Mouse (Mus musculus): ENCODE results near the gene Tusc2. TPM values are rescaled to one million over a fixed set of nuclear protein-coding genes. Genes with fewer than 3 reads are reported as not detected.

Gene Tusc2
- polyA plus RNA-seq, 1 experiment: 22.1 TPM

- Histone ChIP-seq H3K27ac (ENCODE audit: control insufficient read depth, insufficient read depth, low read depth, low read length, poor library complexity) (no peak overlapping the region), H3K4me1 (ENCODE audit: control insufficient read depth, insufficient read depth, low read length) (peaks cover 2% of the 10 kb centered on the region; the same call in 1 of the 2 replicates), H3K4me3 (replicated peaks; ENCODE audit: control insufficient read depth, low read depth, low read length) (no peak overlapping the region)
- WGBS: 88% methylated on average over 14 of the region's 14 CpGs
- TF ChIP-seq CTCF (IDR thresholded peaks at IDR 0.05; ENCODE audit: control insufficient read depth, insufficient read depth, low read length) (no peak), POLR2A (IDR thresholded peaks at IDR 0.05; ENCODE audit: borderline replicate concordance, control insufficient read depth, low read depth, low read length) (no peak)
Measured at GRCm38 (mm10) chr9:107599842-107600241, 36.8 kb downstream of the Tusc2 start.

GRCm38 (mm10) chr9:107600745-107601144 is 37.7 kb downstream of the Tusc2 start:
- Histone ChIP-seq H3K4me3 (replicated peaks; ENCODE audit: control insufficient read depth, low read depth, low read length) (no peak overlapping the region), H3K4me1 (ENCODE audit: control insufficient read depth, insufficient read depth, low read length) (peaks cover 2% of the 10 kb centered on the region; the same call in 1 of the 2 replicates), H3K27ac (ENCODE audit: control insufficient read depth, insufficient read depth, low read depth, low read length, poor library complexity) (no peak overlapping the region)
- 65% methylated on average over 12 of the region's 12 CpGs for WGBS
- TF ChIP-seq CTCF (IDR thresholded peaks at IDR 0.05; ENCODE audit: control insufficient read depth, insufficient read depth, low read length) (peak; percentile 19; the same call in 1 of the 2 replicates), POLR2A (IDR thresholded peaks at IDR 0.05; ENCODE audit: borderline replicate concordance, control insufficient read depth, low read depth, low read length) (no peak)

- WGBS: 77% methylated on average over 11 of the region's 11 CpGs
Measured at GRCm38 (mm10) chr9:107601275-107601674, 38.2 kb downstream of the Tusc2 start.

GRCm38 (mm10) chr9:107602068-107602648 is 39.1 kb downstream of the Tusc2 start:
- no peak overlapping the region for H3K4me3 ChIP-seq (replicated peaks; ENCODE audit: control insufficient read depth, low read depth, low read length)
- H3K4me1 ChIP-seq (ENCODE audit: control insufficient read depth, insufficient read depth, low read length): peaks cover 2% of the 10 kb centered on the region; the same call in 1 of the 2 replicates
- TF ChIP-seq POLR2A (IDR thresholded peaks at IDR 0.05; ENCODE audit: borderline replicate concordance, control insufficient read depth, low read depth, low read length) (no peak), CTCF (IDR thresholded peaks at IDR 0.05; ENCODE audit: control insufficient read depth, insufficient read depth, low read length) (peak; percentile 99)
- WGBS: 3% methylated on average over 10 of the region's 10 CpGs
- no peak overlapping the region for H3K27ac ChIP-seq (ENCODE audit: control insufficient read depth, insufficient read depth, low read depth, low read length, poor library complexity)

More at GRCm38 (mm10) chr9:107601275-107601674, 38.2 kb downstream of the Tusc2 start:
- Histone ChIP-seq H3K27ac (ENCODE audit: control insufficient read depth, insufficient read depth, low read depth, low read length, poor library complexity) (no peak overlapping the region), H3K4me3 (replicated peaks; ENCODE audit: control insufficient read depth, low read depth, low read length) (no peak overlapping the region), H3K4me1 (ENCODE audit: control insufficient read depth, insufficient read depth, low read length) (peaks cover 2% of the 10 kb centered on the region; the same call in 1 of the 2 replicates)
- TF ChIP-seq POLR2A (IDR thresholded peaks at IDR 0.05; ENCODE audit: borderline replicate concordance, control insufficient read depth, low read depth, low read length) (no peak), CTCF (IDR thresholded peaks at IDR 0.05; ENCODE audit: control insufficient read depth, insufficient read depth, low read length) (no peak)

GRCm38 (mm10) chr9:107603251-107603650 is 40.2 kb downstream of the Tusc2 start:
- no peak for TF ChIP-seq CTCF (IDR thresholded peaks at IDR 0.05; ENCODE audit: control insufficient read depth, insufficient read depth, low read length)
- no peak for TF ChIP-seq POLR2A (IDR thresholded peaks at IDR 0.05; ENCODE audit: borderline replicate concordance, control insufficient read depth, low read depth, low read length)
- Histone ChIP-seq H3K4me1 (ENCODE audit: control insufficient read depth, insufficient read depth, low read length) (peaks cover 2% of the 10 kb centered on the region; the same call in 1 of the 2 replicates), H3K4me3 (replicated peaks; ENCODE audit: control insufficient read depth, low read depth, low read length) (no peak overlapping the region), H3K27ac (ENCODE audit: control insufficient read depth, insufficient read depth, low read depth, low read length, poor library complexity) (no peak overlapping the region)
- 61% methylated on average over 6 of the region's 6 CpGs for WGBS

- 70% methylated on average over 23 of the region's 23 CpGs for WGBS
- Histone ChIP-seq H3K27ac (ENCODE audit: control insufficient read depth, insufficient read depth, low read depth, low read length, poor library complexity) (no peak overlapping the region), H3K4me3 (replicated peaks; ENCODE audit: control insufficient read depth, low read depth, low read length) (no peak overlapping the region), H3K4me1 (ENCODE audit: control insufficient read depth, insufficient read depth, low read length) (peaks cover 2% of the 10 kb centered on the region; the same call in 1 of the 2 replicates)
- TF ChIP-seq CTCF (IDR thresholded peaks at IDR 0.05; ENCODE audit: control insufficient read depth, insufficient read depth, low read length) (no peak), POLR2A (IDR thresholded peaks at IDR 0.05; ENCODE audit: borderline replicate concordance, control insufficient read depth, low read depth, low read length) (no peak)
Measured at GRCm38 (mm10) chr9:107605041-107605661, 42.1 kb downstream of the Tusc2 start.

GRCm38 (mm10) chr9:107606591-107606990 is 43.5 kb downstream of the Tusc2 start:
- Histone ChIP-seq H3K27ac (ENCODE audit: control insufficient read depth, insufficient read depth, low read depth, low read length, poor library complexity) (no peak overlapping the region), H3K4me1 (ENCODE audit: control insufficient read depth, insufficient read depth, low read length) (peaks cover 4% of the 10 kb centered on the region), H3K4me3 (replicated peaks; ENCODE audit: control insufficient read depth, low read depth, low read length) (no peak overlapping the region)
- TF ChIP-seq POLR2A (IDR thresholded peaks at IDR 0.05; ENCODE audit: borderline replicate concordance, control insufficient read depth, low read depth, low read length) (no peak), CTCF (IDR thresholded peaks at IDR 0.05; ENCODE audit: control insufficient read depth, insufficient read depth, low read length) (no peak)
- WGBS: 80% methylated on average over 9 of the region's 9 CpGs

GRCm38 (mm10) chr9:107607036-107607435 is 44.0 kb downstream of the Tusc2 start:
- Histone ChIP-seq H3K4me3 (replicated peaks; ENCODE audit: control insufficient read depth, low read depth, low read length) (no peak overlapping the region), H3K27ac (ENCODE audit: control insufficient read depth, insufficient read depth, low read depth, low read length, poor library complexity) (no peak overlapping the region), H3K4me1 (ENCODE audit: control insufficient read depth, insufficient read depth, low read length) (peaks cover 4% of the 10 kb centered on the region)
- WGBS: 91% methylated on average over 2 of the region's 2 CpGs
- TF ChIP-seq POLR2A (IDR thresholded peaks at IDR 0.05; ENCODE audit: borderline replicate concordance, control insufficient read depth, low read depth, low read length): no peak
- no peak for TF ChIP-seq CTCF (IDR thresholded peaks at IDR 0.05; ENCODE audit: control insufficient read depth, insufficient read depth, low read length)

Data from bone marrow, adult 2 months (tissue).